Mouse (Mus musculus) limb, embryonic 13.5 days (tissue): ENCODE results near the gene Egfem1. TPM values are rescaled to one million over a fixed set of nuclear protein-coding genes. Genes with fewer than 3 reads are reported as not detected.

Experiments
- ATAC-seq: fragments of 200-750 bp; cut with Nextera tagmentation; 2 replicates; pipeline ENCODE4 v1.8.0; 2017; ENCODE audit warnings: low read depth, moderate number of reproducible peaks, moderate TSS enrichment; ENCODE audit not compliant: low FRiP score
- H3K27ac ChIP-seq: fragments of 300-500 bp; sonication (generic); 2 replicates; pipeline ENCODE4 v1.5.1; 2015; ENCODE audit warnings: inconsistent platforms, mild to moderate bottlenecking, moderate library complexity
- H3K27me3 ChIP-seq: fragments of 300-500 bp; sonication (generic); 2 replicates; pipeline ENCODE4 v1.6.1; 2015; ENCODE audit warnings: mild to moderate bottlenecking, inconsistent platforms
- H3K36me3 ChIP-seq: fragments of 300-500 bp; sonication (generic); 2 replicates; pipeline ENCODE4 v1.6.1; 2015; ENCODE audit warnings: inconsistent platforms, mild to moderate bottlenecking, moderate library complexity
- H3K4me1 ChIP-seq: fragments of 300-500 bp; sonication (generic); 2 replicates; pipeline ENCODE4 v1.6.1; 2015; ENCODE audit warnings: inconsistent platforms
- H3K4me2 ChIP-seq: fragments of 300-500 bp; sonication (generic); replicated peaks from 2 replicates; pipeline ENCODE4 v1.6.1; 2015; ENCODE audit warnings: inconsistent platforms, mild to moderate bottlenecking, moderate library complexity
- H3K4me3 ChIP-seq: fragments of 300-500 bp; sonication (generic); 2 replicates; pipeline ENCODE4 v1.5.1; 2015; ENCODE audit warnings: moderate library complexity, mild to moderate bottlenecking, inconsistent platforms
- H3K9ac ChIP-seq: fragments of 300-500 bp; sonication (generic); 2 replicates; pipeline ENCODE4 v1.6.1; 2015; ENCODE audit warnings: mild to moderate bottlenecking, inconsistent platforms
- H3K9me3 ChIP-seq: fragments of 300-500 bp; sonication (generic); 2 replicates; pipeline ENCODE4 v1.6.1; 2016; ENCODE audit warnings: inconsistent platforms
- WGBS: fragments of 180-500 bp; shearing (Covaris S2); methylation state at CpG from one replicate; pipeline ENCODE4 v1.1.7; 2015; 5-methylcytosine and 5-hydroxymethylcytosine counted together
- polyA plus RNA-seq: library from polyadenylated mRNA; unstranded; fragments of >200 nt; fragmentation: Nextera tagmentation; extraction: Ambion mirVana; gene quantifications from 2 replicates; pipeline ENCODE4 v1.2.1, GENCODE M21; 2015

Gene Egfem1
- polyA plus RNA-seq, 1 experiment from 2014 or later = 7.5 TPM

- Histone ChIP-seq H3K4me1 (peaks cover 9% of the 10 kb centered on the region; the same call in 1 of the 2 replicates), H3K9me3 (no peaks in the 10 kb centered on the region), H3K27me3 (no peaks in the 10 kb centered on the region), H3K9ac (no peak overlapping the region), H3K27ac (no peak overlapping the region), H3K4me3 (no peak overlapping the region), H3K4me2 (no peak overlapping the region), H3K36me3 (no peaks in the 10 kb centered on the region)
- ATAC-seq = no peak
- 72% methylated on average over 8 of the region's 8 CpGs for WGBS
Measured at GRCm38 (mm10) chr3:29689367-29690285, 607.8 kb downstream of the Egfem1 start.

GRCm38 (mm10) chr3:29701126-29701525 lies 619.3 kb downstream of the Egfem1 start:
- H3K27ac ChIP-seq = no peak overlapping the region
- no peaks in the 10 kb centered on the region for H3K9me3 ChIP-seq
- ATAC-seq = no peak
- WGBS = 59% methylated on average over 2 of the region's 2 CpGs
- no peak overlapping the region for H3K4me3 ChIP-seq
- no peaks in the 10 kb centered on the region for H3K36me3 ChIP-seq
- no peak overlapping the region for H3K4me2 ChIP-seq
- H3K4me1 ChIP-seq = no peaks in the 10 kb centered on the region
- no peak overlapping the region for H3K9ac ChIP-seq
- no peaks in the 10 kb centered on the region for H3K27me3 ChIP-seq

DNA sequence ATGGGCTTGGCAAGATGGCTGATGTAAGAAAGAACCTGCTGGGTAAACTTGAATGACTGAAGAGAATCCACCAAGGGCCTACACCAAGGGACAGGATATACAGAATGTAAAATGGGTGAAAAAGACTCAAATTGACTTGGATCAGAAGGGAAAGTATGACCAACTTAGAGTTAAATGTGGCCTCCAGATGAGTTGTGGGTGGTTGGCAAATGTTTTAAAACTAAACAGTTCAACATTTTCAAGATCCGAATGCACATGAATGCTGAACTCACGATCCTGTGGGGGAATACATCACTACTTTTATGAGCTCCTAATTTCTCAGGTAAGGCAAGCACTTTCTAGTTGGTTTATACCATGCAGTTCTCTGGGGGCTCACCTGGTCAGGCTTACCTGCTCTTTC lies 625.0 kb downstream of the Egfem1 start:
- Histone ChIP-seq H3K9ac (no peak overlapping the region), H3K4me1 (no peaks in the 10 kb centered on the region), H3K27ac (no peak overlapping the region), H3K9me3 (no peaks in the 10 kb centered on the region), H3K36me3 (no peaks in the 10 kb centered on the region), H3K4me3 (no peak overlapping the region), H3K27me3 (no peaks in the 10 kb centered on the region), H3K4me2 (no peak overlapping the region)
- no peak for ATAC-seq
- WGBS = 72% methylated on average over 2 of the region's 2 CpGs

- Histone ChIP-seq H3K9ac (no peak overlapping the region), H3K4me3 (no peak overlapping the region), H3K4me2 (no peak overlapping the region), H3K27me3 (no peaks in the 10 kb centered on the region), H3K9me3 (no peaks in the 10 kb centered on the region), H3K4me1 (no peaks in the 10 kb centered on the region), H3K27ac (no peak overlapping the region), H3K36me3 (no peaks in the 10 kb centered on the region)
- WGBS = 89% methylated on average over 1 of the region's 1 CpGs
- ATAC-seq = no peak
Measured at GRCm38 (mm10) chr3:29707467-29707866, 625.6 kb downstream of the Egfem1 start.

GRCm38 (mm10) chr3:29726376-29726967 lies 644.6 kb downstream of the Egfem1 start:
- H3K4me2 ChIP-seq = no peak overlapping the region
- H3K27ac ChIP-seq = no peak overlapping the region
- no peak overlapping the region for H3K4me3 ChIP-seq
- H3K27me3 ChIP-seq = peaks cover 6% of the 10 kb centered on the region; the same call in 1 of the 2 replicates
- no peaks in the 10 kb centered on the region for H3K9me3 ChIP-seq
- H3K36me3 ChIP-seq = no peaks in the 10 kb centered on the region
- H3K4me1 ChIP-seq = no peaks in the 10 kb centered on the region
- ATAC-seq = 0 out of 2 replicates have a peak, but pooled peaks have one; percentile 54
- 60% methylated on average over 8 of the region's 8 CpGs for WGBS
- H3K9ac ChIP-seq = no peak overlapping the region

DNA sequence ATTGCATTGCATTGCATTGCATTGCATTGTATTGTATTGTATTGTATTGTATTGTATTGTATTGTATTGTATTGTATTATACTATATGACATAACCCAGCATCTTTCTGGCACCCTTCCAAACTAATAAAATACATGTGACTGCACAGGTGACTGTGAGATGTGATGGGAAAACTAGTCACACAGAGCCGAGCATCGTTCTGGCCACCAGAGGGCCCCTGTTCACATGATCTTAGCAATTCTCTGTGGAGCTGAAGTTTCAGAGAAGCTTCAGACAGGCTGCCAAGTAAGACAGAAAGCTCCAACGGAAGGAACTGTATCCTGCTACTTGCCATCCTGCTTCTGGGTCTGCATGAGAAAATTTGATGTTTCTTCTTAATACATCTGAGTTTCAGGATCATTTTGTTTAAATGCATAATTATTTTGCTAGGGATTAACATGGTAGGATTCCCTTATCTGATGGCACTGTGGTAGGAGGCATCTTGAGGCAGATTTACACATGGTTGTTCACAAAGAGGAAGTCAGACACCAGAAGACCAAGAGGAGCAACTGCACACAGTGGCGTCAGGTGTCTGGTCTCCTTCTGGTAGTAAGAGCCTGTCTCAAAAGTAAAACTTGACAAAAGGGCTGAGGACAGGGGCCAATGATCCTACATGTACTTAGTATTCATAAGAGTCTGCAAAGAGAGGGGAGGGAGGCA lies 648.4 kb downstream of the Egfem1 start:
- Histone ChIP-seq H3K9ac (no peak overlapping the region), H3K4me1 (peaks cover 11% of the 10 kb centered on the region), H3K4me3 (no peak overlapping the region), H3K9me3 (no peaks in the 10 kb centered on the region), H3K27ac (no peak overlapping the region), H3K27me3 (peaks cover 6% of the 10 kb centered on the region; the same call in 1 of the 2 replicates), H3K36me3 (no peaks in the 10 kb centered on the region), H3K4me2 (no peak overlapping the region)
- no peak; the same call in 1 of the 2 replicates for ATAC-seq
- WGBS = 22% methylated on average over 4 of the region's 4 CpGs

DNA sequence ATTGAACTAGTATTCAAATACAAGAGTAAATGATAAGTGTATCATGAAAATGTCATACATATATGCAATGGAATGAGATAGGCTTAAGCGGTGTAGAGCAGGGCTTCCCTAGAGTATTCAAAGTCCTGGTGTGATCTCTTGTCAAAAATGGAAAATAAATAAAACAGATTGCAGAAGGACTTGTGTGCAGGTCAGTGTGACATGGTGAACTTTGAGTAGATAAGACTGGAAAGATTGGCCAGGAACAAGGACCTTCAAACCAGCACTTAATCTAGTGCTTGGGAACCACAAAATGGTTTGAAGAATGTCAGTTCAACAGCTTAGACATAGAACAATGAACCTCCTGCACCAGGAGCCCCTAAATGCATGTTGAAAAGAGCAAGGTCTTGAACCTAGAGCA lies 649.7 kb downstream of the Egfem1 start:
- ATAC-seq = no peak
- 90% methylated on average over 1 of the region's 1 CpGs for WGBS
- Histone ChIP-seq H3K27ac (no peak overlapping the region), H3K9me3 (no peaks in the 10 kb centered on the region), H3K9ac (no peak overlapping the region), H3K4me1 (peaks cover 16% of the 10 kb centered on the region), H3K27me3 (peaks cover 6% of the 10 kb centered on the region; the same call in 1 of the 2 replicates), H3K4me3 (no peak overlapping the region), H3K36me3 (no peaks in the 10 kb centered on the region), H3K4me2 (no peak overlapping the region)

GRCm38 (mm10) chr3:29732626-29733025 lies 650.8 kb downstream of the Egfem1 start:
- WGBS = 65% methylated on average over 4 of the region's 4 CpGs
- peaks cover 16% of the 10 kb centered on the region for H3K4me1 ChIP-seq
- no peak overlapping the region for H3K4me3 ChIP-seq
- peaks cover 6% of the 10 kb centered on the region; the same call in 1 of the 2 replicates for H3K27me3 ChIP-seq
- no peaks in the 10 kb centered on the region for H3K9me3 ChIP-seq
- no peak overlapping the region for H3K9ac ChIP-seq
- no peak for ATAC-seq
- H3K27ac ChIP-seq = no peak overlapping the region
- no peaks in the 10 kb centered on the region for H3K36me3 ChIP-seq
- no peak overlapping the region for H3K4me2 ChIP-seq

- Histone ChIP-seq H3K36me3 (no peaks in the 10 kb centered on the region), H3K4me2 (peak overlapping the region; percentile 23; the same call in 1 of the 2 replicates), H3K4me3 (no peak overlapping the region), H3K27ac (no peak overlapping the region), H3K9ac (no peak overlapping the region), H3K27me3 (no peaks in the 10 kb centered on the region), H3K4me1 (peaks cover 16% of the 10 kb centered on the region), H3K9me3 (no peaks in the 10 kb centered on the region)
- WGBS = 17% methylated on average over 6 of the region's 6 CpGs
- ATAC-seq = no peak
Measured at GRCm38 (mm10) chr3:29734251-29734650, 652.4 kb downstream of the Egfem1 start.

- Histone ChIP-seq H3K36me3 (no peaks in the 10 kb centered on the region), H3K4me1 (peaks cover 11% of the 10 kb centered on the region), H3K27ac (no peak overlapping the region), H3K27me3 (no peaks in the 10 kb centered on the region), H3K9ac (no peak overlapping the region), H3K4me3 (no peak overlapping the region), H3K9me3 (no peaks in the 10 kb centered on the region), H3K4me2 (no peak overlapping the region)
- 34% methylated on average over 5 of the region's 5 CpGs for WGBS
- no peak for ATAC-seq
Measured at GRCm38 (mm10) chr3:29739292-29739691, 657.5 kb downstream of the Egfem1 start.
